Mouse (Mus musculus) olfactory bulb, adult 2 months (tissue): Measurements from ENCODE around the gene Akr7a5.

Source experiments
- CTCF ChIP-seq: fragments of 200-500 bp; IDR thresholded peaks from 2 replicates; pipeline ENCODE4 v1.5.1; 2012; ENCODE audit warnings: low read depth, mild to moderate bottlenecking, low read length, moderate library complexity; ENCODE audit not compliant: insufficient read depth
- POLR2A ChIP-seq: fragments of 200-500 bp; IDR thresholded peaks from 2 replicates; pipeline ENCODE4 v1.6.1; 2012; ENCODE audit warnings: mild to moderate bottlenecking, low read depth, low read length, moderate library complexity; ENCODE audit not compliant: insufficient read depth

DNA sequence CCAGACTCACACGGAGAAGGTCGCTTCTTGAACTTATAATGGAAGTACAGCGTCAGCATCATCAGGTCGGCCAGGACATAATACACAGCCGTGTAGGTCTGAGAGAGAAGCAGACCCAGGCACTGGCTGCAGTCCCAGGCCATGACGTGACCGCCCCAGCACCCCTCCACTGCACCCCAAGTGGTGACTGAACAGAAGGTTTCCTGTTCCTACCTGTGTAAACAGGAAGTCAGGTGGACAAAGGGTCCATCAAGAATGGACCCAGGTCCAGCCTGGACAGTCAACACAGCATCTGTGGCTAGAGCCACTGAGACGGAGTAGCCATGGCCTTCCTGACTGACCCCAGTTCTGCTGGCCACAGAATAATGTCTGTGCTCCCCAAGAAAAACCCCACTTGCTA, 8.8 kb upstream of the Akr7a5 start:
- TF ChIP-seq CTCF (no peak), POLR2A (no peak)
